Mouse (Mus musculus): Measurements from ENCODE around the gene 4931429L15Rik. TPM values are rescaled to one million over a fixed set of nuclear protein-coding genes. Genes with fewer than 3 reads are reported as not detected.
A peak's percentile ranks its signal among the peaks of the same experiment; 100 is the strongest.
"Not testable (repeated sequence)": the region's sequence is repeated elsewhere in the genome, so short reads cannot be mapped to it uniquely, and the experiment has no call there.

4931429L15Rik gene
- total RNA-seq (2021): not detected
- long read RNA-seq, experiment 1: 0 reads
- long read RNA-seq, experiment 2: 0 reads

- DNase-seq: not testable (repeated sequence)
These were observed at the start of gene 4931429L15Rik for GRCm38 (mm10) chr9:46319886-46320285. 4931429L15Rik (minus strand) TSS chr9:46319986.

- no peak for DNase-seq
These were observed 42.7 kb upstream of the 4931429L15Rik start for GRCm38 (mm10) chr9:46362459-46362858.

GRCm38 (mm10) chr9:46361461-46362111, 41.8 kb upstream of the 4931429L15Rik start:
- no peak for DNase-seq

- DNase-seq: peak; percentile 44 to 70
These were observed 34.2 kb upstream of the 4931429L15Rik start for GRCm38 (mm10) chr9:46353992-46354391.

GRCm38 (mm10) chr9:46353330-46353724, 33.5 kb upstream of the 4931429L15Rik start:
- DNase-seq: no peak

GRCm38 (mm10) chr9:46352651-46353329, 33.0 kb upstream of the 4931429L15Rik start:
- DNase-seq: no peak

- no peak for DNase-seq
These were observed 30.7 kb upstream of the 4931429L15Rik start for GRCm38 (mm10) chr9:46350451-46350981.

GRCm38 (mm10) chr9:46345887-46346665, 26.3 kb upstream of the 4931429L15Rik start:
- DNase-seq: no peak

- no peak for DNase-seq
These were observed 19.4 kb upstream of the 4931429L15Rik start for GRCm38 (mm10) chr9:46339051-46339652.

GRCm38 (mm10) chr9:46338384-46338783, 18.6 kb upstream of the 4931429L15Rik start:
- no peak for DNase-seq

- no peak for DNase-seq
These were observed 18.1 kb upstream of the 4931429L15Rik start for GRCm38 (mm10) chr9:46337852-46338291.

GRCm38 (mm10) chr9:46337331-46337730, 17.5 kb upstream of the 4931429L15Rik start:
- DNase-seq: no peak

- DNase-seq: not testable (repeated sequence)
These were observed 16.5 kb upstream of the 4931429L15Rik start for GRCm38 (mm10) chr9:46336294-46336693.

- DNase-seq: no peak
These were observed 15.7 kb upstream of the 4931429L15Rik start for GRCm38 (mm10) chr9:46335461-46335995.

GRCm38 (mm10) chr9:46334471-46335025, 14.8 kb upstream of the 4931429L15Rik start:
- DNase-seq: no peak

GRCm38 (mm10) chr9:46331301-46331700, 11.5 kb upstream of the 4931429L15Rik start:
- DNase-seq: no peak

GRCm38 (mm10) chr9:46330586-46330895, 10.8 kb upstream of the 4931429L15Rik start:
- no peak for DNase-seq

- DNase-seq: no peak
These were observed 10.2 kb upstream of the 4931429L15Rik start for GRCm38 (mm10) chr9:46329801-46330585.

GRCm38 (mm10) chr9:46329250-46329648, 9.5 kb upstream of the 4931429L15Rik start:
- DNase-seq: peak; percentile 12 to 19

- peak in 1 of 2 experiments; percentile 20 for DNase-seq
These were observed 8.9 kb upstream of the 4931429L15Rik start for GRCm38 (mm10) chr9:46328572-46329249.
